Mouse (Mus musculus): Measurements from ENCODE around the gene Pwwp2b. TPM values are rescaled to one million over a fixed set of nuclear protein-coding genes. Genes with fewer than 3 reads are reported as not detected.

Gene Pwwp2b
- polyA plus RNA-seq (2015; fragmentation: Illumina TruSeq; extraction: RNeasy Lipid Tissue Mini Kit (QIAGEN cat#74804); ENCODE audit: low read depth, low replicate concordance): 11.9 TPM

DNA sequence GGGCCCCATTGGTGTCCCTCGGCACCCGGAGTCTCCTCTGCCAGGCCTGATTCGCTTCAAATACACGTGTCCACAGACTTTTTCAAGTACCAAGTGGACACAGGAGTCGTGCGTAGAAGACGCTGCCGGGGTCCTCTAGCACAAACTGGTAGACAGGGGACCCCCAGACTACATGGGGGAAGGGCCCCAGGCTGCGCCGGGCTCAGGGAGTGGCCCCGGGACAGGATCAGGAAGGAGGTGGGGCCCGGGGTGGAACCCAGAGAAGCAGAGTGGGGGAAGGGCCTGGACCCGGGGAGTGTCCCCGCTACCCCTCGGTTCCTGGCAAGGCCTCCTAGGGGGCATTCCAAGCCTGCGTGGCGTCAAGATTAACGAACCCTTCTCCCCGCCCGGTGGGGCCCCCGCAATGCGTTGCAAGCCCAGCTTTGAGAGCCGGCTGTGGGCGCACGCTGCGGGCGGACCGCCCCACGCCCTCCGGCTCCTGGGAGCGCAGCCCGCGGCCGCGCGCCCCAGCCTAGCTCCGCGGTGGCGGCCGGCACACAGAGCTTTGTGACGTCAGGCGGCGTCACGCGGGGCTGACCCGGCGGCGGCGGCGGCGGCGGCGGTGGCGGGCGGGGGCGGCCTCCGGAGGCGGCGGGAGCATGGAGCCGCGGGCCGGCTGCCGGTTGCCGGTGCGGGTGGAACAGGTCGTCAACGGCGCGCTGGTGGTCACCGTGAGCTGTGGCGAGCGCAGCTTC, at the start of gene Pwwp2b:
TSS of gene Pwwp2b (plus strand) at position 602 of the 734 bp plus-strand sequence.

DNA sequence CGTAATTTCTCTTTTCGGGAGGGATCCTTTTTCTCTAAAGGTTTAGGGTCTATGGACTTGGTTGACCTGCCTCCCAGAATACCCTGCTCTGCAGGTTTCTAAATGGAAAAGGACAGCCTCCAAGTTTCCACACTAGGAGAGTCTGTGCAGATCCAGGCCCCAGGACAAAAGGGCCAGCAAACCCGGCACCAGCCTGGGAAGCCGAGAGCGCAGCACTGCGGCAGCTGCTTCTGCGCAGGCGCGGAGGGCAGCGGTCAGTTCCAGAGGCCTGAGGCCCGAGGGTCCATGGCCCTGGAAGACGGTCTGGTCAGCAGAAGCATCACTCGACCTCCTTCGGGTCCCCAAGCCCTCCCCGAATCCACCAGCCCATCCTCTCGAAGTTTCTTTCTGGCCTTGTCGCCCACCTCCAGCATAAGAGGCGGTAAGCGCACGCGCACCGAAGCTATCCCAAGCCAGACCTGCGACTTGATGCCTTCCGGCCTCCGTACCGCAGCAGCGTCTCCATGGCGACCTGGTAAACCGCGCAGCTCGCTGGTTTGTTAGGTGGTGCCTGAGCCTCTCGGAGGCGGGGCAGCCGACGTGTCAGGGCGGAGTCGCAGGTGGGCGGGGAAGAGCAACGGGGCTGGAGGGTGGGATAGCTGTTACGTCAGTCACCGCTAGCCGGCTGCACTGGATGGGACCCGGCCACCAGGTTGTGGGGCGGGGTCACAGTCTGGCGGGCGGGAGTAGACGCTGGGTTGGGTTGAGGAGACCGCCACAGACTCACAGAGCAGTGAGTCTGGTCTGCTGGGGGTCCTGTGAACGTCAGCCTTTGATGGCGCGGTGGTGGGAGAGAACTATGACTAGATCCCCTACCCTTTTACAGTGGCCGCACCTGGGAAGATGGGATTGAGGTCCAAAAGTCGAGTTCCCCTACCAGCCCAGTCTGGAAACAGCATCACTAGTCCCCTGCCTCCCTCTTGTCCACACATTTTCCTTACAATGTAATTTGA, 35.2 kb upstream of the Pwwp2b start, which contains the start of the genes Lrrc27 and Stk32c:
TSS of gene Lrrc27 (plus strand) at position 235 of the 992 bp plus-strand sequence.
TSS of gene Stk32c (minus strand) at position 554 of the 992 bp plus-strand sequence.

Other genes starting within 250 kb of the Pwwp2b start
- gene Dpysl4, start 162.5 kb upstream of the Pwwp2b start, polyA plus RNA-seq (2015; fragmentation: Illumina TruSeq; extraction: RNeasy Lipid Tissue Mini Kit (QIAGEN cat#74804); ENCODE audit: low read depth, low replicate concordance): 32.9 TPM
- 6.3 TPM for gene Lrrc27, start 35.5 kb upstream of the Pwwp2b start, polyA plus RNA-seq (2015; fragmentation: Illumina TruSeq; extraction: RNeasy Lipid Tissue Mini Kit (QIAGEN cat#74804); ENCODE audit: low read depth, low replicate concordance)
- 154 TPM for gene Stk32c, start 35.2 kb upstream of the Pwwp2b start, polyA plus RNA-seq (2015; fragmentation: Illumina TruSeq; extraction: RNeasy Lipid Tissue Mini Kit (QIAGEN cat#74804); ENCODE audit: low read depth, low replicate concordance)
- gene Inpp5a, start 140.6 kb downstream of the Pwwp2b start, polyA plus RNA-seq (2015; fragmentation: Illumina TruSeq; extraction: RNeasy Lipid Tissue Mini Kit (QIAGEN cat#74804); ENCODE audit: low read depth, low replicate concordance): 48.6 TPM

Data from brain, adult 10 weeks (tissue).